In genomic region chr2:174025181-174025870, GRCm38 (mm10) we compare ENCODE assay signal across 10 mouse cellular contexts. TPM values are rescaled to one million over a fixed set of nuclear protein-coding genes. Genes with fewer than 3 reads are reported as not detected.
DNase-seq lines count a peak whose midpoint lies in the region; ATAC-seq and TF ChIP-seq lines count a peak whose summit lies in the region.
"Had no signal": no experiment of that assay in that cellular context is flagged by ENCODE, and none has a peak within 500 bp of the region (broad histone marks: within the 10 kb centered on the region; RNA-seq: fewer than 3 reads in every experiment).

No protein-coding gene starts in this region.

- ATAC-seq in midbrain, embryonic 16.5 days, result peak; percentile 82

- TF ChIP-seq POLR2A in brain, embryonic 14.5 days (IDR thresholded peaks at IDR 0.05; ENCODE audit: borderline replicate concordance, extremely low read depth, insufficient read depth, insufficient read length, poor library complexity, severe bottlenecking), result no peak
- no peak for TF ChIP-seq POLR2A in thymus, adult 2 months (IDR thresholded peaks at IDR 0.05; ENCODE audit: control insufficient read depth, extremely low read depth, insufficient read depth, low read length, poor library complexity)

- no peaks in the 10 kb centered on the region for H3K9me3 ChIP-seq in midbrain, embryonic 16.5 days (replicated peaks; ENCODE audit: control insufficient read depth, low read length, poor library complexity, severe bottlenecking)

- no peaks in the 10 kb centered on the region for H3K36me3 ChIP-seq in midbrain, embryonic 16.5 days (ENCODE audit: control insufficient read depth, insufficient read depth, low read length)
- H3K36me3 ChIP-seq in thymus, adult 2 months (ENCODE audit: control insufficient read depth, insufficient read depth, low read length), result no peaks in the 10 kb centered on the region

- no peak overlapping the region for H3K4me2 ChIP-seq in midbrain, embryonic 16.5 days (ENCODE audit: low read length)

- peak; percentile 43 to 65 for DNase-seq in adrenal gland, adult (ENCODE audit: inconsistent age in 2 of 2, low spot score in 1 of 2)
- DNase-seq in adrenal gland, postnatal 4 days (ENCODE audit: low spot score in 2 of 2), result no peak
- DNase-seq in left cerebral cortex, adult 2 months (ENCODE audit: extremely low spot score in 1 of 2, low spot score in 2 of 2), result peak; percentile 12 to 25
- DNase-seq in left cerebral cortex, adult 8-10 months (ENCODE audit: low spot score in 2 of 2), result no peak
- DNase-seq in brain, embryonic 14.5 days (ENCODE audit: low read depth), result peak; percentile 7
- DNase-seq in layer of hippocampus, adult 9-10 months (ENCODE audit: low spot score), result no peak
- DNase-seq in thymus, adult 2 months, result no peak
- DNase-seq: kidney, postnatal 14 days; lung, adult 2 months had no signal

- no peak overlapping the region for H3K9ac ChIP-seq in midbrain, embryonic 16.5 days (ENCODE audit: low read depth, low read length)

- TF ChIP-seq CTCF in left cerebral cortex, adult 2 months (IDR thresholded peaks at IDR 0.05), result no peak
- TF ChIP-seq CTCF in brain, embryonic 14.5 days (IDR thresholded peaks at IDR 0.05; ENCODE audit: borderline replicate concordance, extremely low read depth, insufficient read depth, insufficient read length), result no peak
- TF ChIP-seq CTCF in thymus, adult 2 months (IDR thresholded peaks at IDR 0.05; ENCODE audit: borderline replicate concordance, control insufficient read depth, extremely low read depth, insufficient read depth, low read length, poor library complexity), result no peak

- no peaks in the 10 kb centered on the region for H3K27me3 ChIP-seq in midbrain, embryonic 16.5 days (ENCODE audit: control insufficient read depth, insufficient read depth, low read depth, low read length)
- no peaks in the 10 kb centered on the region for H3K27me3 ChIP-seq in thymus, adult 2 months (ENCODE audit: control insufficient read depth, insufficient read depth, low read length)

- intact Hi-C loops in left cerebral cortex, adult 2 months (cut with DNase I), result no loop called here

- no peak overlapping the region for H3K27ac ChIP-seq in left cerebral cortex, adult 2 months
- no peak overlapping the region for H3K27ac ChIP-seq in midbrain, embryonic 16.5 days (ENCODE audit: low read length)
- H3K27ac ChIP-seq in thymus, adult 2 months (ENCODE audit: control insufficient read depth, insufficient read depth, low read length), result no peak overlapping the region

- H3K4me3 ChIP-seq in left cerebral cortex, adult 2 months, result no peak overlapping the region
- H3K4me3 ChIP-seq in midbrain, embryonic 16.5 days (ENCODE audit: low read depth, low read length), result no peak overlapping the region
- no peak overlapping the region for H3K4me3 ChIP-seq in thymus, adult 2 months (ENCODE audit: control insufficient read depth, insufficient read depth, low read length)

- 63% methylated on average over 9 of the region's 11 CpGs for WGBS in midbrain, embryonic 16.5 days
- 89% methylated on average over 11 of the region's 11 CpGs for WGBS in thymus, adult 2 months

- no peaks in the 10 kb centered on the region for H3K4me1 ChIP-seq in midbrain, embryonic 16.5 days (ENCODE audit: control insufficient read depth, insufficient read depth, low read length)
- H3K4me1 ChIP-seq in thymus, adult 2 months (replicated peaks; ENCODE audit: control insufficient read depth, insufficient read depth, low read length), result no peaks in the 10 kb centered on the region

RNA-seq across cellular contexts. Expression of gene Stx16, which starts 50.8 kb away (rescaled TPM):
- 10 to 100 TPM; 42.0 to 54.8 TPM for total RNA-seq in adrenal gland, postnatal 4 days (2021)
- total RNA-seq in left cerebral cortex, adult 2 months (2021), result 10 to 100 TPM; 57.5 to 62.2 TPM
- total RNA-seq in left cerebral cortex, adult 8-10 months (2022), result 10 to 100 TPM; 60.0 to 66.7 (median 63.1) TPM
- polyA plus RNA-seq in brain, embryonic 14.5 days (2012; rRNA removed), result 49.6 and 55.6 TPM in 2 replicates
- 17.1 and 17.2 TPM in 2 replicates for polyA plus RNA-seq in midbrain, embryonic 16.5 days (2015; fragmentation: Nextera tagmentation; extraction: Ambion mirVana)
- 70.4 and 77.5 TPM in 2 replicates for polyA plus RNA-seq in thymus, adult 2 months (2012; rRNA removed)

Comparison
In these comparisons a context has a peak if more than half of its experiments do, and no peak if none do; other contexts are left out.
1. DNase-seq: peak in adrenal gland, adult (2 of 2), left cerebral cortex, adult 2 months (2 of 2) and brain, embryonic 14.5 days (single experiment); none in adrenal gland, postnatal 4 days (0 of 2), left cerebral cortex, adult 8-10 months (0 of 2), layer of hippocampus, adult 9-10 months (single experiment) and thymus, adult 2 months (single experiment).